ENCODE assay signal across 15 mouse cellular contexts in the genomic region with DNA sequence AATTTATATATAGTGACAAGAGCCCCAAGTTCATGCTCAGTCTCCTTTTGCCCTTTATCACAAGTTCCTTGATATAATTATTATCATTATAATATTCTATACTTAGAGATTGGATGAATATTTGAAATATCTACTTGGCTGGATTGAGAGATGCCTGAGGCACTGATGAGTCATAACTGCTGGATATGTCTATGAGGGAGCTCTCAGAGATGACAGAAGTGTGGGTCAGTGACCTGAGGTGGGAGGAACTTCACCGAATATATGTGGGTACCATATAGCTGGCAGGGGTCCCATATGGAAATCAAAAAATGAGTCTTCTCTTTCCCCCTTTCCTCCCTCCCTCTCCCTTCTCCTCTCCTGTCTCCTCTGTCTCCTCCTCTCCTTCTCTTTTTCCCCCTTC.
"Had no signal": no experiment of that assay in that cellular context is flagged by ENCODE, and none has a peak within 500 bp of the region (broad histone marks: within the 10 kb centered on the region; RNA-seq: fewer than 3 reads in every experiment).

No protein-coding gene starts in this region.

- H3K27ac ChIP-seq: kidney, embryonic 15.5 days; limb, embryonic 13.5 days; liver, embryonic 14.5 days; midbrain, embryonic 12.5 days; neural tube, embryonic 15.5 days; stomach, embryonic 15.5 days had no signal

- H3K9ac ChIP-seq: kidney, embryonic 15.5 days; limb, embryonic 13.5 days; liver, embryonic 14.5 days; midbrain, embryonic 12.5 days; neural tube, embryonic 15.5 days; stomach, embryonic 15.5 days had no signal

- H3K4me3 ChIP-seq: kidney, embryonic 15.5 days; limb, embryonic 13.5 days; midbrain, embryonic 12.5 days; myocyte; neural tube, embryonic 15.5 days; stomach, embryonic 15.5 days had no signal

- H3K27me3 ChIP-seq: kidney, embryonic 15.5 days; limb, embryonic 13.5 days; midbrain, embryonic 12.5 days; neural tube, embryonic 15.5 days; stomach, embryonic 15.5 days had no signal

- H3K36me3 ChIP-seq: kidney, embryonic 15.5 days; limb, embryonic 13.5 days; midbrain, embryonic 12.5 days; neural tube, embryonic 15.5 days; stomach, embryonic 15.5 days had no signal

- H3K9me3 ChIP-seq: kidney, embryonic 15.5 days; limb, embryonic 13.5 days; midbrain, embryonic 12.5 days; neural tube, embryonic 15.5 days; stomach, embryonic 15.5 days had no signal

- H3K4me2 ChIP-seq: kidney, embryonic 15.5 days; limb, embryonic 13.5 days; midbrain, embryonic 12.5 days; neural tube, embryonic 15.5 days; stomach, embryonic 15.5 days had no signal

- H3K4me1 ChIP-seq: kidney, embryonic 15.5 days; limb, embryonic 13.5 days; stomach, embryonic 15.5 days had no signal

- DNase-seq: kidney, adult 18-20 months; kidney, postnatal 14 days; layer of hippocampus, postnatal 36 days; left cerebral cortex, postnatal 4 days; lung, adult 18-20 months; right cerebral cortex, postnatal 4 days; thymus, adult 2 months; thymus, postnatal 25 days had no signal
